Mouse (Mus musculus): ENCODE measurements around the gene Myoc.

- TF ChIP-seq CTCF (IDR thresholded peaks at IDR 0.05; ENCODE audit: extremely low read depth, insufficient read depth, insufficient read length, insufficient replicate concordance) (no peak), POLR2A (IDR thresholded peaks at IDR 0.05; ENCODE audit: low read depth, low read length) (no peak)
Measured at GRCm38 (mm10) chr1:162642591-162642990, 3.6 kb downstream of the Myoc start.
